Mouse (Mus musculus) midbrain, embryonic 15.5 days (tissue): ENCODE measurements around the gene Phf3. TPM values are rescaled to one million over a fixed set of nuclear protein-coding genes. Genes with fewer than 3 reads are reported as not detected.
"Not testable (repeated sequence)": the region's sequence is repeated elsewhere in the genome, so short reads cannot be mapped to it uniquely, and the experiment has no call there.

ENCODE experiments used
- ATAC-seq: fragments of 200-750 bp; cut with Nextera tagmentation; replicated peaks from 2 replicates; pipeline ENCODE4 v1.8.0; 2017; ENCODE audit warnings: moderate TSS enrichment
- H3K27ac ChIP-seq: fragments of 300-500 bp; sonication (generic); 2 replicates; pipeline ENCODE4 v1.5.1; 2015; ENCODE audit warnings: mild to moderate bottlenecking, inconsistent platforms
- H3K27me3 ChIP-seq: fragments of 300-500 bp; sonication (generic); replicated peaks from 2 replicates; pipeline ENCODE4 v1.6.1; 2015; ENCODE audit warnings: inconsistent platforms
- H3K36me3 ChIP-seq: fragments of 300-500 bp; sonication (generic); replicated peaks from 2 replicates; pipeline ENCODE4 v1.6.1; 2015; ENCODE audit warnings: inconsistent platforms
- H3K4me1 ChIP-seq: fragments of 300-500 bp; sonication (generic); 2 replicates; pipeline ENCODE4 v1.6.1; 2015; ENCODE audit warnings: inconsistent platforms
- H3K4me2 ChIP-seq: fragments of 300-500 bp; sonication (generic); 2 replicates; pipeline ENCODE4 v1.6.1; 2015; ENCODE audit warnings: inconsistent platforms, mild to moderate bottlenecking, moderate library complexity
- H3K4me3 ChIP-seq: fragments of 300-500 bp; sonication (generic); 2 replicates; pipeline ENCODE4 v1.5.1; 2015; ENCODE audit warnings: mild to moderate bottlenecking, inconsistent platforms
- H3K9ac ChIP-seq: fragments of 300-500 bp; sonication (generic); 2 replicates; pipeline ENCODE4 v1.6.1; 2015; ENCODE audit warnings: mild to moderate bottlenecking, inconsistent platforms
- H3K9me3 ChIP-seq: fragments of 300-500 bp; sonication (generic); 2 replicates; pipeline ENCODE4 v1.6.1; 2016; ENCODE audit warnings: inconsistent platforms
- WGBS: fragments of 180-500 bp; shearing (Covaris S2); methylation state at CpG from one replicate; pipeline ENCODE4 v1.1.7; 2015; ENCODE audit warnings: mixed read lengths; 5-methylcytosine and 5-hydroxymethylcytosine counted together
- polyA plus RNA-seq: library from polyadenylated mRNA; unstranded; fragments of >200 nt; fragmentation: Nextera tagmentation; extraction: Ambion mirVana; gene quantifications from 2 replicates; pipeline ENCODE4 v1.2.1, GENCODE M21; 2015

Phf3 gene
- polyA plus RNA-seq, 1 experiment from 2014 or later: 38.0 TPM

GRCm38 (mm10) chr1:30783741-30784140 is 90.0 kb downstream of the Phf3 start:
- no peaks in the 10 kb centered on the region for H3K36me3 ChIP-seq
- no peak overlapping the region for H3K27ac ChIP-seq
- H3K9me3 ChIP-seq: no peaks in the 10 kb centered on the region
- no peak overlapping the region for H3K4me3 ChIP-seq
- no peak for ATAC-seq
- no peaks in the 10 kb centered on the region for H3K27me3 ChIP-seq
- no peaks in the 10 kb centered on the region for H3K4me1 ChIP-seq
- H3K9ac ChIP-seq: no peak overlapping the region
- 82% methylated on average over 6 of the region's 6 CpGs for WGBS
- H3K4me2 ChIP-seq: no peak overlapping the region

- no peak for ATAC-seq
- Histone ChIP-seq H3K36me3 (no peaks in the 10 kb centered on the region), H3K27me3 (no peaks in the 10 kb centered on the region), H3K9me3 (no peaks in the 10 kb centered on the region), H3K4me2 (no peak overlapping the region), H3K4me1 (no peaks in the 10 kb centered on the region), H3K9ac (no peak overlapping the region), H3K4me3 (no peak overlapping the region), H3K27ac (no peak overlapping the region)
- WGBS: 50% methylated on average over 6 of the region's 6 CpGs
These were observed 93.4 kb downstream of the Phf3 start for GRCm38 (mm10) chr1:30780293-30780692.

GRCm38 (mm10) chr1:30779562-30779961 is 94.2 kb downstream of the Phf3 start:
- Histone ChIP-seq H3K27me3 (no peaks in the 10 kb centered on the region), H3K4me2 (no peak overlapping the region)
- WGBS: 82% methylated on average over 3 of the region's 3 CpGs

GRCm38 (mm10) chr1:30778374-30779005 is 95.2 kb downstream of the Phf3 start:
- Histone ChIP-seq H3K4me1 (no peaks in the 10 kb centered on the region), H3K4me3 (no peak overlapping the region), H3K9me3 (no peaks in the 10 kb centered on the region), H3K9ac (no peak overlapping the region), H3K27ac (no peak overlapping the region), H3K4me2 (peak overlapping the region; percentile 19), H3K36me3 (no peaks in the 10 kb centered on the region), H3K27me3 (no peaks in the 10 kb centered on the region)
- ATAC-seq: 0 out of 2 replicates have a peak, but pooled peaks have one; percentile 39
- WGBS: 21% methylated on average over 14 of the region's 14 CpGs

More at GRCm38 (mm10) chr1:30779562-30779961, 94.2 kb downstream of the Phf3 start:
- no peak for ATAC-seq
- Histone ChIP-seq H3K4me1 (no peaks in the 10 kb centered on the region), H3K27ac (no peak overlapping the region), H3K9ac (no peak overlapping the region), H3K4me3 (no peak overlapping the region), H3K36me3 (no peaks in the 10 kb centered on the region), H3K9me3 (no peaks in the 10 kb centered on the region)

GRCm38 (mm10) chr1:30776196-30776595 is 97.5 kb downstream of the Phf3 start:
- WGBS: 71% methylated on average over 2 of the region's 2 CpGs
- no peak for ATAC-seq
- Histone ChIP-seq H3K36me3 (no peaks in the 10 kb centered on the region), H3K4me1 (no peaks in the 10 kb centered on the region), H3K4me3 (no peak overlapping the region), H3K9me3 (no peaks in the 10 kb centered on the region), H3K9ac (no peak overlapping the region), H3K4me2 (no peak overlapping the region), H3K27ac (no peak overlapping the region), H3K27me3 (no peaks in the 10 kb centered on the region)

- Histone ChIP-seq H3K4me1 (no peaks in the 10 kb centered on the region), H3K4me2 (no peak overlapping the region), H3K4me3 (no peak overlapping the region), H3K9me3 (no peaks in the 10 kb centered on the region), H3K27me3 (no peaks in the 10 kb centered on the region), H3K27ac (no peak overlapping the region), H3K9ac (no peak overlapping the region), H3K36me3 (no peaks in the 10 kb centered on the region)
- ATAC-seq: no peak
- 83% methylated on average over 6 of the region's 6 CpGs for WGBS
These were observed 100.1 kb downstream of the Phf3 start for GRCm38 (mm10) chr1:30773662-30774061.

GRCm38 (mm10) chr1:30772851-30773250 is 100.9 kb downstream of the Phf3 start:
- 87% methylated on average over 7 of the region's 7 CpGs for WGBS
- Histone ChIP-seq H3K4me1 (no peaks in the 10 kb centered on the region), H3K9me3 (no peaks in the 10 kb centered on the region), H3K4me3 (no peak overlapping the region), H3K27me3 (no peaks in the 10 kb centered on the region), H3K9ac (no peak overlapping the region), H3K36me3 (no peaks in the 10 kb centered on the region), H3K27ac (no peak overlapping the region), H3K4me2 (no peak overlapping the region)
- no peak for ATAC-seq

- H3K4me2 ChIP-seq: no peak overlapping the region
- ATAC-seq: 0 out of 2 replicates have a peak, but pooled peaks have one; percentile 14
- no peak overlapping the region for H3K4me3 ChIP-seq
- H3K27ac ChIP-seq: no peak overlapping the region
- no peaks in the 10 kb centered on the region for H3K9me3 ChIP-seq
- no peaks in the 10 kb centered on the region for H3K36me3 ChIP-seq
- no peaks in the 10 kb centered on the region for H3K4me1 ChIP-seq
- no peaks in the 10 kb centered on the region for H3K27me3 ChIP-seq
- 73% methylated on average over 6 of the region's 6 CpGs for WGBS
- H3K9ac ChIP-seq: no peak overlapping the region
These were observed 101.9 kb downstream of the Phf3 start for GRCm38 (mm10) chr1:30771772-30772171.

GRCm38 (mm10) chr1:30770599-30770998 is 103.1 kb downstream of the Phf3 start:
- not testable (repeated sequence) for H3K27me3 ChIP-seq, H3K4me2 ChIP-seq, H3K4me3 ChIP-seq, H3K36me3 ChIP-seq, H3K4me1 ChIP-seq, H3K9ac ChIP-seq, H3K9me3 ChIP-seq, H3K27ac ChIP-seq, ATAC-seq
- 93% methylated on average over 13 of the region's 16 CpGs for WGBS

GRCm38 (mm10) chr1:30756794-30757193 is 116.9 kb downstream of the Phf3 start:
- peaks cover 3% of the 10 kb centered on the region; the same call in 1 of the 2 replicates for H3K4me1 ChIP-seq
- ATAC-seq: no peak
- H3K9ac ChIP-seq: no peak overlapping the region
- no peaks in the 10 kb centered on the region for H3K9me3 ChIP-seq
- H3K27ac ChIP-seq: no peak overlapping the region
- no peak overlapping the region for H3K4me3 ChIP-seq
- no peaks in the 10 kb centered on the region for H3K27me3 ChIP-seq
- H3K4me2 ChIP-seq: no peak overlapping the region
- no peaks in the 10 kb centered on the region for H3K36me3 ChIP-seq

GRCm38 (mm10) chr1:30755453-30756224 is 118.1 kb downstream of the Phf3 start:
- Histone ChIP-seq H3K9me3 (no peaks in the 10 kb centered on the region), H3K4me3 (no peak overlapping the region), H3K27me3 (no peaks in the 10 kb centered on the region), H3K4me2 (no peak overlapping the region), H3K36me3 (no peaks in the 10 kb centered on the region), H3K27ac (no peak overlapping the region), H3K9ac (no peak overlapping the region), H3K4me1 (peaks cover 7% of the 10 kb centered on the region; the same call in 1 of the 2 replicates)
- WGBS: 36% methylated on average over 3 of the region's 3 CpGs
- no peak for ATAC-seq
